Mouse (Mus musculus): ENCODE measurements around the gene Ncln. TPM values are rescaled to one million over a fixed set of nuclear protein-coding genes. Genes with fewer than 3 reads are reported as not detected.

Gene Ncln
- polyA plus RNA-seq, 1 experiment = 122 TPM

- H3K4me3 ChIP-seq (ENCODE audit: insufficient read depth, poor library complexity, severe bottlenecking) = no peak overlapping the region
- H3K27me3 ChIP-seq (ENCODE audit: control insufficient read depth, insufficient read depth, insufficient read length) = no peaks in the 10 kb centered on the region
- H3K79me2 ChIP-seq (ENCODE audit: control insufficient read depth, insufficient read depth) = no peaks in the 10 kb centered on the region
- H3K79me3 ChIP-seq (ENCODE audit: low read depth) = no peaks in the 10 kb centered on the region
- H3ac ChIP-seq (ENCODE audit: control insufficient read depth, insufficient read length, low read depth) = no peak overlapping the region
- H3K36me3 ChIP-seq (ENCODE audit: control insufficient read depth, insufficient read depth) = no peaks in the 10 kb centered on the region
- TF ChIP-seq MYOG (IDR thresholded peaks at IDR 0.05; ENCODE audit: control insufficient read depth, extremely low read depth, insufficient read length) (no peak), USF1 (IDR thresholded peaks at IDR 0.05; ENCODE audit: low read depth) (no peak), CTCF (IDR thresholded peaks at IDR 0.05; ENCODE audit: control insufficient read depth, insufficient read depth, insufficient read length) (no peak), FOSL1 (IDR thresholded peaks at IDR 0.05; ENCODE audit: insufficient read depth, low read length, poor library complexity, severe bottlenecking) (no peak), MYOD1 (IDR thresholded peaks at IDR 0.05; ENCODE audit: control insufficient read depth, insufficient read length, low read depth) (no peak), MAX (IDR thresholded peaks at IDR 0.05) (no peak), CEBPB (IDR thresholded peaks at IDR 0.05; ENCODE audit: low read depth) (no peak)
Observed at GRCm38 (mm10) chr10:81460471-81460870, 35.7 kb downstream of the Ncln start.

- Histone ChIP-seq H3K36me3 (ENCODE audit: control insufficient read depth, insufficient read depth) (no peaks in the 10 kb centered on the region), H3ac (ENCODE audit: control insufficient read depth, insufficient read length, low read depth) (no peak overlapping the region), H3K27me3 (ENCODE audit: control insufficient read depth, insufficient read depth, insufficient read length) (no peaks in the 10 kb centered on the region), H3K79me3 (ENCODE audit: low read depth) (no peaks in the 10 kb centered on the region), H3K4me3 (ENCODE audit: insufficient read depth, poor library complexity, severe bottlenecking) (no peak overlapping the region), H3K79me2 (ENCODE audit: control insufficient read depth, insufficient read depth) (no peaks in the 10 kb centered on the region)
- no peak for TF ChIP-seq USF1 (IDR thresholded peaks at IDR 0.05; ENCODE audit: low read depth)
- no peak for TF ChIP-seq CTCF (IDR thresholded peaks at IDR 0.05; ENCODE audit: control insufficient read depth, insufficient read depth, insufficient read length)
- no peak for TF ChIP-seq MYOD1 (IDR thresholded peaks at IDR 0.05; ENCODE audit: control insufficient read depth, insufficient read length, low read depth)
- TF ChIP-seq MYOG (IDR thresholded peaks at IDR 0.05; ENCODE audit: control insufficient read depth, extremely low read depth, insufficient read length) = no peak
- no peak for TF ChIP-seq CEBPB (IDR thresholded peaks at IDR 0.05; ENCODE audit: low read depth)
- TF ChIP-seq MAX (IDR thresholded peaks at IDR 0.05) = no peak
- no peak for TF ChIP-seq FOSL1 (IDR thresholded peaks at IDR 0.05; ENCODE audit: insufficient read depth, low read length, poor library complexity, severe bottlenecking)
Observed at GRCm38 (mm10) chr10:81459399-81459798, 36.8 kb downstream of the Ncln start.

GRCm38 (mm10) chr10:81458267-81458666, 37.9 kb downstream of the Ncln start:
- no peaks in the 10 kb centered on the region for H3K36me3 ChIP-seq (ENCODE audit: control insufficient read depth, insufficient read depth)
- H3K79me2 ChIP-seq (ENCODE audit: control insufficient read depth, insufficient read depth) = no peaks in the 10 kb centered on the region
- no peak for TF ChIP-seq MYOG (IDR thresholded peaks at IDR 0.05; ENCODE audit: control insufficient read depth, extremely low read depth, insufficient read length)
- H3ac ChIP-seq (ENCODE audit: control insufficient read depth, insufficient read length, low read depth) = no peak overlapping the region
- no peaks in the 10 kb centered on the region for H3K79me3 ChIP-seq (ENCODE audit: low read depth)
- no peaks in the 10 kb centered on the region for H3K27me3 ChIP-seq (ENCODE audit: control insufficient read depth, insufficient read depth, insufficient read length)
- H3K4me3 ChIP-seq (ENCODE audit: insufficient read depth, poor library complexity, severe bottlenecking) = no peak overlapping the region

GRCm38 (mm10) chr10:81457624-81458023, 38.6 kb downstream of the Ncln start:
- Histone ChIP-seq H3K27me3 (ENCODE audit: control insufficient read depth, insufficient read depth, insufficient read length) (no peaks in the 10 kb centered on the region), H3K79me2 (ENCODE audit: control insufficient read depth, insufficient read depth) (no peaks in the 10 kb centered on the region), H3K36me3 (ENCODE audit: control insufficient read depth, insufficient read depth) (no peaks in the 10 kb centered on the region), H3K4me3 (ENCODE audit: insufficient read depth, poor library complexity, severe bottlenecking) (no peak overlapping the region), H3ac (ENCODE audit: control insufficient read depth, insufficient read length, low read depth) (no peak overlapping the region), H3K79me3 (ENCODE audit: low read depth) (no peaks in the 10 kb centered on the region)
- TF ChIP-seq MYOG (IDR thresholded peaks at IDR 0.05; ENCODE audit: control insufficient read depth, extremely low read depth, insufficient read length) = no peak

DNA sequence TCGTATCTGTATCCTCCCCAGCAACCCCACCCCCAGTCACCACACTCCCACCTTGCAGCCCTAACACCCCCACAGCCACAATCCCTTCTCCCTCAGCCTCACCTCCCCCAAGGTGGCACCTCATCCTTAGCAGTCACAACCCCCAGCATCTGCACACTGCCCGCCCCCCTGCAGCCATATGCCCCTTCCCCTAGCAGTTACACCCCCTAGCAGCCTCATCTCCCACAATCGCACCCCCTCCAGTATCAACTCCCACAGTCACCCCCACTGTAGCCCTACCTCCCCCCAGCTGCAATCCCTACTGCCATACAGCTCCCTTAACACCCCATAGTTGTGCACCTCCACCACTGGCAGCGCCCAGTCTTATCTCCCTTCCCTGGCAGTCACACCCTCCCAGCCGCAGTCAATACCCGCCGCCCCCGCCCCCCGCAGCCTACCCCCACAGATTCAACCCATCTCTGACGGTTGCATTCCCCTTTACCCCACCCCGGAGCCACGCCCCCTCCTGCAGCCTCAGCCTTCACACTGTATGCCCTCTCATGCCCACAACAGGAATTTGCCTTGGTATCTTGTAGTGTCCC, 39.1 kb downstream of the Ncln start:
- H3K79me3 ChIP-seq (ENCODE audit: low read depth) = no peaks in the 10 kb centered on the region
- H3K27me3 ChIP-seq (ENCODE audit: control insufficient read depth, insufficient read depth, insufficient read length) = no peaks in the 10 kb centered on the region
- no peak for TF ChIP-seq USF1 (IDR thresholded peaks at IDR 0.05; ENCODE audit: low read depth)
- TF ChIP-seq CEBPB (IDR thresholded peaks at IDR 0.05; ENCODE audit: low read depth) = no peak
- TF ChIP-seq MAX (IDR thresholded peaks at IDR 0.05) = no peak
- TF ChIP-seq MYOD1 (IDR thresholded peaks at IDR 0.05; ENCODE audit: control insufficient read depth, insufficient read length, low read depth) = no peak
- no peak for TF ChIP-seq FOSL1 (IDR thresholded peaks at IDR 0.05; ENCODE audit: insufficient read depth, low read length, poor library complexity, severe bottlenecking)
- no peak for TF ChIP-seq CTCF (IDR thresholded peaks at IDR 0.05; ENCODE audit: control insufficient read depth, insufficient read depth, insufficient read length)
- no peak for TF ChIP-seq MYOG (IDR thresholded peaks at IDR 0.05; ENCODE audit: control insufficient read depth, extremely low read depth, insufficient read length)
- no peak overlapping the region for H3K4me3 ChIP-seq (ENCODE audit: insufficient read depth, poor library complexity, severe bottlenecking)
- H3K79me2 ChIP-seq (ENCODE audit: control insufficient read depth, insufficient read depth) = no peaks in the 10 kb centered on the region
- no peak overlapping the region for H3ac ChIP-seq (ENCODE audit: control insufficient read depth, insufficient read length, low read depth)
- H3K36me3 ChIP-seq (ENCODE audit: control insufficient read depth, insufficient read depth) = no peaks in the 10 kb centered on the region

- Histone ChIP-seq H3K79me2 (ENCODE audit: control insufficient read depth, insufficient read depth) (no peaks in the 10 kb centered on the region), H3K4me3 (ENCODE audit: insufficient read depth, poor library complexity, severe bottlenecking) (no peak within 1 kb of the TSS), H3K79me3 (ENCODE audit: low read depth) (no peaks in the 10 kb centered on the region), H3K36me3 (ENCODE audit: control insufficient read depth, insufficient read depth) (no peaks in the 10 kb centered on the region), H3ac (ENCODE audit: control insufficient read depth, insufficient read length, low read depth) (no peak within 1 kb of the TSS), H3K27me3 (ENCODE audit: control insufficient read depth, insufficient read depth, insufficient read length) (no peaks in the 10 kb centered on the region)
- TF ChIP-seq USF1 (IDR thresholded peaks at IDR 0.05; ENCODE audit: low read depth) (no peak), FOSL1 (IDR thresholded peaks at IDR 0.05; ENCODE audit: insufficient read depth, low read length, poor library complexity, severe bottlenecking) (no peak), MAX (IDR thresholded peaks at IDR 0.05) (no peak), MYOG (IDR thresholded peaks at IDR 0.05; ENCODE audit: control insufficient read depth, extremely low read depth, insufficient read length) (no peak), MYOD1 (IDR thresholded peaks at IDR 0.05; ENCODE audit: control insufficient read depth, insufficient read length, low read depth) (no peak), CTCF (IDR thresholded peaks at IDR 0.05; ENCODE audit: control insufficient read depth, insufficient read depth, insufficient read length) (no peak)
Observed at GRCm38 (mm10) chr10:81455181-81455895, 40.9 kb downstream of the Ncln start, which contains the start of gene Nfic. Gene Nfic (minus strand): TSS chr10:81455635.
